Mouse (Mus musculus): Measurements from ENCODE around the gene Depp1. TPM values are rescaled to one million over a fixed set of nuclear protein-coding genes. Genes with fewer than 3 reads are reported as not detected.

Depp1 gene
- polyA plus RNA-seq, 2 experiments = 13.8 to 27.7 TPM

DNA sequence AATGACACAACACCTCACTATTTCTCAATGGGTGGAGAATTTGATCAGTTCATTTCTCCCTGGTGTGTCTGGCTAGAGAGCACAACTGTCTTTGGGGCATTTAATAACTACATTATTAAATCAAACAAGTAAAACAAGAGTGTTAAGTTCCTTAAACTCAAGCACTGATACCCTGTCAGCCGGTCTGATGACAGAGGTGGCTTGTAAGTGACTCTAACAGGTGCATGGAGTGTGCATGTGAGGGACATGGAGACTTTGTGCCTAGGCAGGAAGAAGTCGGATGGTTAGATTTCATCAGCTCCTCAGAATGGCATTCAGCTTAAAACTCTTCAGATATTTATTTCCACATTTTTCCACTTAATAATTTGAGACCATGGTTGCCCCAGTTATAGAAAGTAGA, 13.0 kb downstream of the Depp1 start:
- H3K4me3 ChIP-seq (replicated peaks; ENCODE audit: low read length) = no peak overlapping the region
- ATAC-seq (ENCODE audit: low FRiP score, low read depth) (no peak), DNase-seq (ENCODE audit: low spot score) (no peak)
- whole genome bisulfite sequencing = 77% methylated on average over 2 of the region's 2 CpGs
- H3K36me3 ChIP-seq (ENCODE audit: control insufficient read depth, insufficient read depth, low read length) = no peaks in the 10 kb centered on the region
- H3K27me3 ChIP-seq (ENCODE audit: control insufficient read depth, insufficient read depth, low read length) = no peaks in the 10 kb centered on the region
- H3K9ac ChIP-seq (ENCODE audit: low read depth, low read length, severe bottlenecking) = no peak overlapping the region
- no peaks in the 10 kb centered on the region for H3K9me3 ChIP-seq (ENCODE audit: control insufficient read depth, low read length)
- H3K27ac ChIP-seq (replicated peaks; ENCODE audit: low read depth, low read length) = no peak overlapping the region
- no peak for TF ChIP-seq POLR2A (IDR thresholded peaks at IDR 0.05; ENCODE audit: borderline replicate concordance, extremely low read depth, insufficient read depth, insufficient read length)
- no peaks in the 10 kb centered on the region for H3K4me1 ChIP-seq (ENCODE audit: control insufficient read depth, insufficient read depth, low read length)
- H3K4me2 ChIP-seq (replicated peaks; ENCODE audit: low read depth, low read length, severe bottlenecking) = no peak overlapping the region

DNA sequence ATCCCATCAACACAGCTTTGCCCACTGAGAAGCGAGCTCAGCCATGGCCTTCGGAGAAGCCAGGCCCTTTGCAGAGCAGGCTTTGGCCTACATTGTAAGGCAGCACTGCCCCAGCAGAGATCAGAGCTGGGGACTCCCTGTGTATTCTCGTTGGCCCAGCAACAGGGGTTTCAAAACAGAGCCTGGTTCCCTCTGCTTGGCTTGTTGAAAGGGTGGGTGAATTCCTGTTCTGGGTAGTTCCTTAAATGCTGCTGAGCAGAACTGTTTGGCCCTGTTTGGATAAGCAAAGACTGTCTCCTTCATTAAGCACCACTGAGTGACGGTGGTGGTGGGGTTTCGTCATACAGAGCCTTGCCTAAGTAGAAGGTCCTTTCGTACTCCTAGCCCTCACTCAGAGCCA, 13.6 kb downstream of the Depp1 start:
- Histone ChIP-seq H3K27me3 (ENCODE audit: control insufficient read depth, insufficient read depth, low read length) (no peaks in the 10 kb centered on the region), H3K4me1 (ENCODE audit: control insufficient read depth, insufficient read depth, low read length) (no peaks in the 10 kb centered on the region), H3K4me3 (replicated peaks; ENCODE audit: low read length) (no peak overlapping the region), H3K9me3 (ENCODE audit: control insufficient read depth, low read length) (no peaks in the 10 kb centered on the region), H3K9ac (ENCODE audit: low read depth, low read length, severe bottlenecking) (no peak overlapping the region), H3K36me3 (ENCODE audit: control insufficient read depth, insufficient read depth, low read length) (no peaks in the 10 kb centered on the region), H3K27ac (replicated peaks; ENCODE audit: low read depth, low read length) (no peak overlapping the region), H3K4me2 (replicated peaks; ENCODE audit: low read depth, low read length, severe bottlenecking) (no peak overlapping the region)
- no peak for ATAC-seq (ENCODE audit: low FRiP score, low read depth)
- no peak for DNase-seq (ENCODE audit: low spot score)
- 83% methylated on average over 6 of the region's 6 CpGs for WGBS
- TF ChIP-seq POLR2A (IDR thresholded peaks at IDR 0.05; ENCODE audit: borderline replicate concordance, extremely low read depth, insufficient read depth, insufficient read length) = no peak

DNA sequence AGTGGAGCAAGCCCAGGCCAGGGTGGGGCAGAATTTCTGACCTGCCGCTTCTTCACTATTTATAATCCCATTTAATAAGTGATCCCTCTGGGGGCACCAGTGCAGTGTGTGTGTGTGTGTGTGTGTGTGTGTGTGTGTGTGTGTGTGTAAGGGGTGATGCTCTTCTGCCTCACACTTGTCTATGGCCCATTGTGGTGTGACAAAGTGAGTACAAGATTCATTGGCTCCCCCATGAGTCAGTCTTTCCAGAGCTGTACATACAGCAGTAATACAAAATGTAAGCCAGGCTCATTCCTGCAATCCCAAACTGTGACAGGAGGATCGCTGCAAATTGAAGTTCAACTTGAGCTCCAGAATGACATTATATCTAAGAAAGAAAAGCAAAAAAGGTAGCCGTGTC, 14.4 kb downstream of the Depp1 start:
- ATAC-seq (ENCODE audit: low FRiP score, low read depth) (no peak), DNase-seq (ENCODE audit: low spot score) (no peak)
- no peak overlapping the region for H3K4me3 ChIP-seq (replicated peaks; ENCODE audit: low read length)
- H3K4me2 ChIP-seq (replicated peaks; ENCODE audit: low read depth, low read length, severe bottlenecking) = no peak overlapping the region
- no peaks in the 10 kb centered on the region for H3K36me3 ChIP-seq (ENCODE audit: control insufficient read depth, insufficient read depth, low read length)
- 72% methylated on average over 3 of the region's 3 CpGs for WGBS
- H3K27ac ChIP-seq (replicated peaks; ENCODE audit: low read depth, low read length) = no peak overlapping the region
- H3K9me3 ChIP-seq (ENCODE audit: control insufficient read depth, low read length) = no peaks in the 10 kb centered on the region
- H3K27me3 ChIP-seq (ENCODE audit: control insufficient read depth, insufficient read depth, low read length) = no peaks in the 10 kb centered on the region
- no peak overlapping the region for H3K9ac ChIP-seq (ENCODE audit: low read depth, low read length, severe bottlenecking)
- TF ChIP-seq POLR2A (IDR thresholded peaks at IDR 0.05; ENCODE audit: borderline replicate concordance, extremely low read depth, insufficient read depth, insufficient read length) = no peak
- no peaks in the 10 kb centered on the region for H3K4me1 ChIP-seq (ENCODE audit: control insufficient read depth, insufficient read depth, low read length)

DNA sequence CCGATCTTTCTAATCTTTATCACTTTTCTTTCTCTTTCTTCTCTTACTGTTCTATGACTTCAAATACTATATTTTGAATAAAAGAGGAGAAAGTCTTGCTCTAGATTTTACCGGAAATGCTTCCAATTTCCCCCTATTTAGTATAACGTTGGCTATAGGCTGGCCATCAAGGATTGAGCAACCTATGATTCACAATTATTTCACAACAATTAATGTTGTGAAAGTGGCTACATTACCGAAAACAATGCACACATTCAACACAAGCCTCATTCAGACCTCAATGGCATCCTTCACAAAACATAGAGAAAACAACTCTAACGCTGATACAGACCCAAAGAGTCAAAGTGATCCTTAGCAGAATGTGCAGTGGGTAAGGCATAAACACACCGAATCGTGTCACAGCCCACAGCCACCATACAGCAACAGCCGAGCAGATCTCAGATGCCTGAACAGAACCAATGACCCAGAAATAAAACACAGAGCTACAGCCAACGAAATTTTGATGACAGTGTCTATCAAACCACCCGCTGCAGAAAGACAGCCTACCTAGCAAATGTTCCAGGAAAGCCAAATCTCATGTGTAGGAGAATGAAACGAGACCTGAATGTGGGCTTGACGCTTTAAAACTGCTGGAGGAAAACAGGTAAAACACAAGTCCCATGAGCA, 15.8 kb downstream of the Depp1 start:
- Histone ChIP-seq H3K4me1 (ENCODE audit: control insufficient read depth, insufficient read depth, low read length) (no peaks in the 10 kb centered on the region), H3K27me3 (ENCODE audit: control insufficient read depth, insufficient read depth, low read length) (no peaks in the 10 kb centered on the region), H3K27ac (replicated peaks; ENCODE audit: low read depth, low read length) (no peak overlapping the region), H3K4me2 (replicated peaks; ENCODE audit: low read depth, low read length, severe bottlenecking) (no peak overlapping the region), H3K9me3 (ENCODE audit: control insufficient read depth, low read length) (no peaks in the 10 kb centered on the region), H3K9ac (ENCODE audit: low read depth, low read length, severe bottlenecking) (no peak overlapping the region), H3K36me3 (ENCODE audit: control insufficient read depth, insufficient read depth, low read length) (no peaks in the 10 kb centered on the region), H3K4me3 (replicated peaks; ENCODE audit: low read length) (no peak overlapping the region)
- WGBS = 82% methylated on average over 12 of the region's 12 CpGs
- no peak for TF ChIP-seq POLR2A (IDR thresholded peaks at IDR 0.05; ENCODE audit: borderline replicate concordance, extremely low read depth, insufficient read depth, insufficient read length)
- ATAC-seq (ENCODE audit: low FRiP score, low read depth) = no peak
- no peak for DNase-seq (ENCODE audit: low spot score)

DNA sequence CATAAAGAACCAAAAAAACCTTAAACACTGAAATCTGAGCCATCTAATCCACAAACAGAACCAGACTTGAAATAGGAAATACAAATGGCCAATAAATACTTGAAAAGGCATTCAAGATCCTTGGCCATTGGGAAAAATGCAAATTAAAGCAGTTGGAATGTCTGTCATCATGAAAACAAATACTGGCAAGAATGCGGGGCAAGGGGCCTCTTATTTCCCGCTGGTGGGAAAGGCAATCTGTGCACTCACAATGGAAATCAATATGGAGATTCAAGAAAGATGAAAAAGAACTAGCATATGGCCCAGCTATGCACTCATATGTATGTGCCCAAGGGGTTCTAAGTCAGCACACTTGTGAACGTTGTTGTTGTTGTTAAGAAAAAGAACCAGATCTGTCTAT, 16.5 kb downstream of the Depp1 start:
- Histone ChIP-seq H3K4me2 (replicated peaks; ENCODE audit: low read depth, low read length, severe bottlenecking) (no peak overlapping the region), H3K36me3 (ENCODE audit: control insufficient read depth, insufficient read depth, low read length) (no peaks in the 10 kb centered on the region), H3K27me3 (ENCODE audit: control insufficient read depth, insufficient read depth, low read length) (no peaks in the 10 kb centered on the region), H3K9ac (ENCODE audit: low read depth, low read length, severe bottlenecking) (no peak overlapping the region), H3K4me3 (replicated peaks; ENCODE audit: low read length) (no peak overlapping the region), H3K27ac (replicated peaks; ENCODE audit: low read depth, low read length) (no peak overlapping the region), H3K9me3 (ENCODE audit: control insufficient read depth, low read length) (no peaks in the 10 kb centered on the region), H3K4me1 (ENCODE audit: control insufficient read depth, insufficient read depth, low read length) (no peaks in the 10 kb centered on the region)
- ATAC-seq (ENCODE audit: low FRiP score, low read depth) (no peak), DNase-seq (ENCODE audit: low spot score) (no peak)
- no peak for TF ChIP-seq POLR2A (IDR thresholded peaks at IDR 0.05; ENCODE audit: borderline replicate concordance, extremely low read depth, insufficient read depth, insufficient read length)
- 58% methylated on average over 3 of the region's 3 CpGs for WGBS

DNA sequence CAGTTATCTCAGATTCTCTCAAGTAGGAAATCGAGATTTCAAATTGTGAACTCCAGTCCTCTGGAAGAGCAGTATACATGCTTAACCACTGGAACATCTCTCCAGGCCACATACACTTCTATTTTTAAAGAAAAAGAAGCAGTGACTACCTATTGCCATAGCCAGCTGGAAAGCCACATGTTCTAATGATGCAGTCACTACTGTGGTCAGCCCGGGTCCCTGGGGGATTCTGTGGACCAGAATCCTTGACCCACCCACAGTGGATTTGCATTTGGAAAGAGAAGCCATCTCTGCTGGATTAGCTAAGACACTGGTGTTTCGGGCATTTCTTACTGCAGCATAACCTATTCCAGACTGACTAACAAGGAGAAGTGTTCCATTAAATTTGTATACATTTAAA, 17.0 kb downstream of the Depp1 start:
- Histone ChIP-seq H3K4me2 (replicated peaks; ENCODE audit: low read depth, low read length, severe bottlenecking) (no peak overlapping the region), H3K27me3 (ENCODE audit: control insufficient read depth, insufficient read depth, low read length) (no peaks in the 10 kb centered on the region), H3K27ac (replicated peaks; ENCODE audit: low read depth, low read length) (no peak overlapping the region), H3K36me3 (ENCODE audit: control insufficient read depth, insufficient read depth, low read length) (no peaks in the 10 kb centered on the region), H3K4me3 (replicated peaks; ENCODE audit: low read length) (no peak overlapping the region), H3K9me3 (ENCODE audit: control insufficient read depth, low read length) (no peaks in the 10 kb centered on the region), H3K4me1 (ENCODE audit: control insufficient read depth, insufficient read depth, low read length) (no peaks in the 10 kb centered on the region), H3K9ac (ENCODE audit: low read depth, low read length, severe bottlenecking) (no peak overlapping the region)
- WGBS = 81% methylated on average over 3 of the region's 3 CpGs
- no peak for TF ChIP-seq POLR2A (IDR thresholded peaks at IDR 0.05; ENCODE audit: borderline replicate concordance, extremely low read depth, insufficient read depth, insufficient read length)
- no peak for ATAC-seq (ENCODE audit: low FRiP score, low read depth)
- no peak for DNase-seq (ENCODE audit: low spot score)

Data from limb, embryonic 14.5 days (tissue).